8 mouse cellular contexts compared by ENCODE assay signal in the genomic region with DNA sequence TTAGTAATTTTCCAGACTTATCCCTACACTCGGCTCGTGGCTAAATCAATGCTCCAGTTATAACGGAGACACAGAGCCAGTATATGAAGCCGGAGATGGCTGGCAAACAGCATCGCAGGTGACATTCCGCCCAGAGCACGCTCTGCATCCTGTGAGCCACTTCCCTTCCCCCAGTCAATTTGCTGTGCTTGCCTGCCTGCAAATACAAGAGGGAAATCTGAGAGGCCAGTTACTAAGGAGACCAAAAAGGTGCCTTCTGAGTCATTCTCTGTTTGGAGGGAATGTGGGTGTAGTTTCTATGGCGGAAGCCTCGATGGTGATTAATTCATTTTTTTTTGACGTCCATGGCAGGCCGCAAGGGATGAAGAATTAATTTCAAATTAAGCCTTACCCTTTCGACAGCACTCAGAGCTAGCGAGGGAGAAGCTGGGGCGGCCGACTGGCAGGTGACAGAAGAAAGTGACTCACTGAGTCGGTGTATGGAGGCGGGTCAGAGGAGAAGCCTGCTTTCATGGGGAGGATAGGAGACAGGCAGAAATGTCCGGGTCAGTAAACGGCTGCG.
DNase-seq lines count a peak whose midpoint lies in the region; ATAC-seq and TF ChIP-seq lines count a peak whose summit lies in the region.

No protein-coding gene starts in this region.

- no peak for TF ChIP-seq POLR2A in cerebellum, adult 2 months (IDR thresholded peaks at IDR 0.05; ENCODE audit: borderline replicate concordance, insufficient read depth, low read length)

- no peaks in the 10 kb centered on the region for H3K4me1 ChIP-seq in cerebellum, adult 2 months (ENCODE audit: control insufficient read depth, insufficient read depth, low read length)
- 0 out of 2 replicates have a peak, but pooled peaks cover 3% of the 10 kb centered on the region for H3K4me1 ChIP-seq in forebrain, embryonic 16.5 days (replicated peaks; ENCODE audit: control insufficient read depth, insufficient read depth, low read length)

- H3K9ac ChIP-seq in forebrain, embryonic 16.5 days (replicated peaks; ENCODE audit: low read depth, low read length): no peak overlapping the region

- H3K4me2 ChIP-seq in forebrain, embryonic 16.5 days (ENCODE audit: low read length): peak overlapping the region; percentile 6; the same call in 1 of the 2 replicates

- no peak for TF ChIP-seq CTCF in cerebellum, adult 2 months (IDR thresholded peaks at IDR 0.05; ENCODE audit: borderline replicate concordance, insufficient read depth, low read depth, low read length)
- no peak for TF ChIP-seq CTCF in left cerebral cortex, adult 2 months (IDR thresholded peaks at IDR 0.05)

- 0 out of 2 replicates have a peak, but pooled peaks have one; percentile 45 for ATAC-seq in forebrain, embryonic 16.5 days
- ATAC-seq in erythroid progenitor cell, adult 5-6 weeks (replicated peaks; ENCODE audit: low FRiP score, poor library complexity, severe bottlenecking): no peak

- H3K27ac ChIP-seq in cerebellum, adult 2 months (ENCODE audit: insufficient read depth, low read length): no peak overlapping the region
- H3K27ac ChIP-seq in forebrain, embryonic 16.5 days (ENCODE audit: low read length): no peak overlapping the region
- peak overlapping the region; percentile 24 for H3K27ac ChIP-seq in left cerebral cortex, adult 2 months

- peak; percentile 7 to 12 for DNase-seq in cerebellum, adult 2 months
- DNase-seq in cerebellum, adult 9-11 months: no peak
- peak; percentile 4 to 12 for DNase-seq in thymus, postnatal 36 days
- no peak for DNase-seq in thymus, postnatal 25 days
- peak; percentile 59 to 62 for DNase-seq in left cerebral cortex, adult 2 months (ENCODE audit: extremely low spot score in 1 of 2, low spot score in 2 of 2)
- DNase-seq in right cerebral cortex, postnatal 10 days (ENCODE audit: low spot score in 2 of 2): peak; percentile 30 to 43

- no peaks in the 10 kb centered on the region for H3K9me3 ChIP-seq in forebrain, embryonic 16.5 days (ENCODE audit: control insufficient read depth, low read length)

- WGBS in cerebellum, adult 2 months: 37% methylated on average over 20 of the region's 20 CpGs
- 40% methylated on average over 20 of the region's 20 CpGs for WGBS in forebrain, embryonic 16.5 days

- H3K36me3 ChIP-seq in forebrain, embryonic 16.5 days (ENCODE audit: control insufficient read depth, insufficient read depth): no peaks in the 10 kb centered on the region

- intact Hi-C loops in left cerebral cortex, adult 2 months (cut with DNase I): loop anchor here (5.0 kb wide), 1 partner anchor 52 kb away; no protein-coding TSS in a partner anchor

- H3K4me3 ChIP-seq in cerebellum, adult 2 months (replicated peaks; ENCODE audit: insufficient read depth, low read depth, low read length): no peak overlapping the region
- H3K4me3 ChIP-seq in forebrain, embryonic 16.5 days (replicated peaks; ENCODE audit: low read length): no peak overlapping the region
- H3K4me3 ChIP-seq in left cerebral cortex, adult 2 months: no peak overlapping the region

- no peaks in the 10 kb centered on the region for H3K27me3 ChIP-seq in cerebellum, adult 2 months (ENCODE audit: control insufficient read depth, insufficient read depth, low read length)
- no peaks in the 10 kb centered on the region for H3K27me3 ChIP-seq in forebrain, embryonic 16.5 days (replicated peaks; ENCODE audit: control insufficient read depth, insufficient read depth, low read length)

Comparison
In these comparisons a context has a peak if more than half of its experiments do, and no peak if none do; other contexts are left out.
1. DNase-seq: peak in cerebellum, adult 2 months (2 of 2), thymus, postnatal 36 days (2 of 2), left cerebral cortex, adult 2 months (2 of 2) and right cerebral cortex, postnatal 10 days (2 of 2); none in cerebellum, adult 9-11 months (single experiment) and thymus, postnatal 25 days (single experiment).